Mouse (Mus musculus): ENCODE results near the gene Igdcc4.

The Igdcc4 gene

DNA sequence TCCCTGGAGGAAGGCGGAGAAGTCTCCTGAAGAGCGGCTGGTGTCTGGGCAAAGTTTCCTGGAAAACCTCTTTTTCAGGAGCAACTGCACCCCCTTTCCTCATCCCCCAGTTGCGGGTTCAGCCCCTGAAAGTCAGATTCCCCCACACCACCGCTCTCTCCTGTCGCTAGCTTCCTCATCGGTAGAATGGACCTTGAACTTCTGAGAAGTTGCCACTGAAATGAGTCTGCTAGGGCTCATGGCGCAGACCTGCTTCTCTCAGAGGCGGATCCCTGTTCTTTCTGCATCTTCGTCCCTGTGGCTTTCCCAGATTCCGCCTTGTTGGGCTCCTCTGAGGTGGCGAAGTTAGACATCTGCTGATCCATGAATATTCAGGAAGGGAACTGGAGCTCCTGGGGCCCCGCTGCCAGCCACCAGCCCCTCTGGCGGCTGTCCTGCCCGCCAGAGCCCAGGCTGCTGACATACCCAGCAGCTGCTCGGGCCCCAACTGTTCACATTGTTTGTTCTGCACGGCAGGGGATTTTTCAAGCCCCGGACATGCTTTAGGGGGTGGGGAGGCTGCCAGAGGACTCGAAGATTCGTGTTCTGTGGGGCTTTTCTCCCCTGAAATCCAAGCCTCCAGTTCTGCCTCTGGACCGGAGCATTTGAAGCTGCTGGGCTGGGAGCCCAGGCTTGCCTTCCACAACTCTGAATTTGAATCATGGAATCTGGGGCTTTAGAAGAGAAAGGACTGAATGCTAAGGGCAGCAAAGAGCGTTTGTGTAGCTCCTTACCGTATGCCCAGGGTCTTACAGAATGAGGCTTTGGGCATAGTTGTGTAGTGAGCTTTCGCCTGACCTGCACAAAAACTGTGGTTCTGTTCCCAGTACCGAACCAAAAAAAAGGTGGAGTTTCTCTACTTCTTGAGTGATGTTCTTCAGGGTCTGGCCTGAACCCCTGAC lies 8.1 kb downstream of the Igdcc4 start:
- no peak for DNase-seq (ENCODE audit: low read depth, low spot score)

DNA sequence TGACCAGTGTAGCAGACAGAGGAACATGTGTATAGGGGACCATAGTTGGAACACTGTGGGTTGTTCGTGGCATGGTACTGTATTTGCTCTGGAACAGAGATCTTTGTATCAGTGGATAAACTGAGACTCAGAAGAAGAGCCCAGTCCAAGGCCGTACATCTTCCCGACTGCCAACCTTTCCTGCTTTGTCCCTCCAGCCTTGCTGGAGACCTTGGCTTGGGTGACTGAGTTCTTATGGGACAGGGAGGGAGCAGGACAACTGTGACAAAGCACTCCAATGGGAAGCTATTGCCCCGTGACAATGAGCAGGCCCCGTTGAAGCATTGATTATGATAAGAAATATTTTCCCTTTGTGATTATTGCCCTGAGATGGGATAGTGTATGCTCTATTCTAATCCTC lies 10.4 kb downstream of the Igdcc4 start:
- no peak for DNase-seq (ENCODE audit: low read depth, low spot score)

DNA sequence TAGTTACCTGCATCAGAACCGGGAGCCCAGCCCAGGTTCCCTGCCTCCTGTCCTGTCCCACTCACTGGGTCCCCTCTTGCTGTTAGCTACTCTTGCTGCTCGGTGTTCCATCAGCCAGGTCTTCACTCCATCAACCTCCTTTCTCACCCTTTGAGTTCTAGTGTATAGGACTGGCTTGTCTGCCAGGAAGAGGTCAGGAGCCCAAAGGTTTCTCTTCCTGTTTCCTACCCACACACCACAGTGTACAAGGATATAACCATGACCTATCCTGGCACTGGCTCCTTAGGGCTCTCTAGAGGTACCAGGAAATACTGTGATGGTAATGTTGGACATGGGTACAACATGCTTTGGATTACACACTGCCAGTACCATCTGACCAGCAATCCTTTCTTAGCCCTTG lies 12.4 kb downstream of the Igdcc4 start:
- no peak for DNase-seq (ENCODE audit: low read depth, low spot score)

DNA sequence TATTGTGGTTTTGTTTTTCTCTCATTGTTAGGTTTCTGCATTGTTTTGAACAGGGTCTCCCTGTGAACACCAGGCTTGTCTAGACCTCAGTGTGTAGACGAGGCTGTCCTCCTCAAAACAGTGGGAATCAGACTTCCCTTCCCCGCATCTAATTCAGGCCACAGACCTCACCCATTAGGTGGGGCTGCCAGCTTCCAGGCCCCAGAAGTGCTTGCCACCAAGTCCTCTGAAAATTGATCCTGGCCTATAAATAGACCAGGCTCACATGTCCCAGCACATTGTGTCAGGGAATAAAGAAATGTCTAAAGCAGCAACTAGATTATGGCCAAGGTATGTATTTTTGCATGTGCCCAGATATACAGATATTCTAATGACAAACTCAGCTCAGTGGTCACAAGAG lies 14.6 kb downstream of the Igdcc4 start:
- no peak for DNase-seq (ENCODE audit: low read depth, low spot score)

DNA sequence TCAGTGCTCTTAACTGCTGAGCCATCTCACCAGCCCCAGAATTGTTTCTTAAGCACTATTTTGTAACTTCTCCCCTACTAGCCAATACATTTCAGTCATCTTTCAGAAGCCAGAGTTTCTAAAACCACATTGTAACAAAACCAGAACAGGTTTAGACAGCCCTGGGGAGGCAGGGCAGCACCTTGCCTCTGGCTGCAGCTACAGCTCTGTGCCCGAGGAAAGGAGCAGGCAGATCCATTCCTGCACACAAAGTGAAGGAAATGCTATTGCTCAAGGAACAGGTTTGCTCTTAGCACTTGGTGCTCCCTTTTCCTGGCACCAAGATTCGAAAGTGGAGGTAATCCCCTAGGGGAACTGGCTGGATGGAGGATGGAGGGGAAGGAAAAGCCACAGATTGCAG lies 16.2 kb downstream of the Igdcc4 start:
- no peak for DNase-seq (ENCODE audit: low read depth, low spot score)

DNA sequence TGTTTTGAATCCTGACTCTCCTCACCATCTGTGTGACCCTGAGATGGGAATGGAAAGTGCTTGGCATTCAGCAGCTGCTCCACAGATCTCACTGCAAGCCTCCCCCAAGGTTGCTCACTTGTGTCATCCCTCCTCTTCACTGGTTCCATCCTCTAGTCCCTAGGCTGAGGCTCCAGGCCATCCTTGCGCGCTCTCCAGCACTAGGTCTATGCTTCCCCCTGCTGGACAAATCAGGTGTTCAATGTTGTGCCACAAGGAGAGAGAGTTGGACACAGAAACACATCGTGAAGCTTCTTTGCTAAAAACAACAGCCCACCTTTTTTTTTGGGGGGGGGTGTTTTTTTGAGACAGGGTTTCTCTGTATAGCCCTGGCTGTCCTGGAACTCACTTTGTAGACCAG lies 19.6 kb downstream of the Igdcc4 start:
- DNase-seq (ENCODE audit: low read depth, low spot score), result peak; percentile 48

DNA sequence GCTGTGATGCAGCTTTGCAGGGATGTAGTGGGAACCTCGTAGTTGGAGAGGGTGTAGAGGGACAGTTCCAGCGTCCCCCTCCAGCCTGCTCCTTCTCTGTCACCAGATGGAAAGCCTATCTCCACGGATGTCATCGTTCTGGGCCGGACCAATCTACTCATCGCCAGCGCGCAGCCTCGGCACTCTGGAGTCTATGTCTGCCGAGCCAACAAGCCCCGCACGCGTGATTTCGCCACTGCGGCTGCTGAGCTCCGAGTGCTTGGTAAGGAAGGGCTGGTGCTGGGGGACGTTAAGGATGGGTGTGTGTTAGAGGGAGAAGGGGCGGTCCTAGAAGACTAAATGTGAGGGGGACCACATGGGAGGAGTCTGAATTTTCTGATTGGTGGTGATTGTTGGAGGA lies 21.3 kb downstream of the Igdcc4 start:
- no peak for DNase-seq (ENCODE audit: low read depth, low spot score)

DNA sequence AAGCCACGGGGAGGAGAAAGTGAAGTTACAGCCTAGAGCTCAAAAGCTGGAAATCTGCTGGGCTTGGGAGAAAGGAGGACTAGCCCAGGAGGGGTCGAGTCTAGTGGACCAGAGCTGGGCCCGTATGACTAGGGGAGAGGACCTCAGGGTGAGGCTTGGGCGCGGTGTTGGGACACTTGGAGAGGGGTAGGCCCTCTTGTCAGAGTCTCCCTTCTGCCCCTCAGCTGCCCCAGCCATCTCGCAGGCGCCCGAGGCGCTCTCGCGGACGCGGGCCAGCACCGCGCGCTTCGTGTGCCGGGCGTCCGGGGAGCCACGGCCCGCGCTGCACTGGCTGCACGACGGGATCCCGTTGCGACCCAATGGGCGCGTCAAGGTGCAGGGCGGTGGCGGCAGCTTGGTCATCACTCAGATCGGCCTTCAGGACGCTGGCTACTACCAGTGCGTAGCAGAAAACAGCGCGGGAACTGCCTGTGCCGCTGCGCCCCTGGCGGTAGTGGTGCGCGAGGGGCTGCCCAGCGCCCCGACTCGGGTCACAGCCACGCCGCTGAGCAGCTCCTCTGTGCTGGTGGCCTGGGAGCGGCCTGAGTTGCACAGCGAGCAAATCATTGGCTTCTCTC lies 22.4 kb downstream of the Igdcc4 start:
- no peak for DNase-seq (ENCODE audit: low read depth, low spot score)

DNA sequence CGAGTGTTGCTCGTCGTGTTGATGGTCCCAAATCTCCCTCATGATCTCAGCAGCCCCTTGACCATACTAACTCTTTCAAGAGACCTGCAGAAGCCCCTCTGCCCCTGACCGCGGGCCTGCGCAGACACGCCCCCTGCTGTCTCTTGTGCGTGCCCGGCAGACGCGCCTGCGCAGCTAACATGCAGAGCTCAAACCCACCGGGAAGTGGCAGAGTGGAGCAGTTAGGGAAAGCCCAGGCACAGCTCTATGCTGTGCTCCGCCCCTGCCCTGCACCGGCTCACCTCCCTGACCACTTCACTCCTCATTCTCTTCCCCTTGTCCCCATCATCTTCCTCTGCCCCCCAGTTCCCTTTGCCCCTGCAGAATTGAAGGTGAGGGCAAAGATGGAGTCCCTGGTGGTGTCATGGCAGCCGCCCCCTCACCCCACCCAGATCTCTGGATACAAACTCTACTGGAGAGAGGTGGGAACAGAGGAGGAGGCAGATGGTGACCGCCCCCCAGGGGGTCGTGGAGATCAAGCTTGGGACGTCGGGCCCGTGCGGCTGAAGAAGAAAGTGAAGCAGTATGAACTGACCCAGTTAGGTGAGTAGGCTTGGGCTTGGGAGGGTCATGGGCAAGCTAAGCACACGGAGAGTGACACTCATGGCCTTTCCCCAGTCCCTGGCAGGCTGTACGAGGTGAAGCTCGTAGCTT lies 27.0 kb downstream of the Igdcc4 start:
- no peak for DNase-seq (ENCODE audit: low read depth, low spot score)

DNA sequence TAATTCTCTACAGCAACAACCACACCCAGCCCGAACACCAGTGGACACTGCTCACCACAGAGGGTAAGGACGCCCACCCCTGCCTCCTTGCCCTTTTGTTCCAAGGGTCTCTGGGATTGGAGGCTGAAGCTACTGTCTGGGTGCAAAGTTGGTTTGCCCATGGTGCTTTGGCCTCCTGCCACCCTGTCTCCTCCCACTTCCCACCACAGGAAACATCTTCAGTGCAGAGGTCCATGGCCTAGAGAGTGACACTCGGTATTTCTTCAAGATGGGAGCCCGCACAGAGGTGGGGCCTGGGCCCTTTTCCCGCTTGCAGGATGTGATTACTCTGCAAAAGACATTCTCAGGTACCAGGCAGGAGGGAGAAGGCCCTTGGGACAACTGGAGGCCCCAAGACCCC lies 30.4 kb downstream of the Igdcc4 start:
- DNase-seq (ENCODE audit: low read depth, low spot score), result no peak

DNA sequence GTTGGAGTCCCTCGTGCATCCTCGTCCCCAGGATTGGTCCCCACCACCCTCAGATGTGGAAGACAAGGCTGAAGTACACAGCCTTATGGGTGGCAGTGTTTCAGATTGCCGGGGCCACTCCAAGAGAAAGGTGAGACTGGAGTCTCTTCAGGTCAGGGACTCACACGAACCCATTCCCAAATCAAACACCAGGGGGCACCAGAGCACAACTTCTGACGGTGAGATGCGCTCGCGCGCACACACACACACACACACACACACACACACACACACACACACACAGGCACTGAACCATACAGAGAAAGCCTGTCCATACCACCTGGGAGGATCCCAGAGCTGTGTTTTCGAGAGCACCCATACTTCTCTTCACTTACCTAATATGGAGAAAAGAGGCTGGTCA lies 32.5 kb downstream of the Igdcc4 start:
- peak; percentile 73 for DNase-seq (ENCODE audit: low read depth, low spot score)

DNA sequence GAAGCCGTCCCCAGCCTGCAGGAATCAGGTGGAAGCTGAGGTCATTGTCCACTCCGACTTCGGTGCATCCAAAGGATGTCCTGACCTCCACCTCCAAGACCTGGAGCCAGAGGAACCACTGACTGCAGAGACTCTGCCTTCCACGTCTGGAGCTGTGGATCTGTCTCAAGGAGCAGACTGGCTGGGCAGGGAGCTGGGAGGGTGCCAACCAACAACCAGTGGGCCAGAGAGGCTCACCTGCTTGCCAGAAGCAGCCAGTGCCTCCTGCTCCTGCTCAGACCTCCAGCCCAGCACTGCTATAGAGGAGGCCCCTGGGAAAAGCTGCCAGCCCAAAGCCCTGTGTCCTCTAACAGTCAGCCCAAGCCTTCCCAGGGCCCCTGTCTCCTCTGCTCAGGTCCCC lies 33.8 kb downstream of the Igdcc4 start:
- DNase-seq (ENCODE audit: low read depth, low spot score), result no peak

DNA sequence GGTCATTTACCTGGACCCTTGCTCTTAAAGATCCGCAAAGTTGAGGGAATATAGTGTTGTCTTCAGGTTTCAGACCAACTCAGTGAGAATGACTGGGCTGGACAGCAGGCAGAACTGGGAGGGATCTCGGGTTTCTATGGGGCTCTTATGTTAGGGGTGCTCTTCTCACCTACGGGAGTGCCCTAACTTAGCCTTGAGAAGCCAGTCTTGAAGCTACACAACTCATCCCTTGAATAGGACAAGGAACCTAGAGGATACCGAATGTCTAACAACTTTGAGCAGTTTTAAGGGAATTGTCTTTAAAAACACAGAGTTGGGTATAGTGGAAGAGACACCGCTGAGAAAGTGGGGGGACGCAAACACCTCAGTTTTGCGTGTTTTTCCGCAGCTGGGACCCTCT lies 39.2 kb downstream of the Igdcc4 start:
- DNase-seq (ENCODE audit: low read depth, low spot score), result no peak

DNA sequence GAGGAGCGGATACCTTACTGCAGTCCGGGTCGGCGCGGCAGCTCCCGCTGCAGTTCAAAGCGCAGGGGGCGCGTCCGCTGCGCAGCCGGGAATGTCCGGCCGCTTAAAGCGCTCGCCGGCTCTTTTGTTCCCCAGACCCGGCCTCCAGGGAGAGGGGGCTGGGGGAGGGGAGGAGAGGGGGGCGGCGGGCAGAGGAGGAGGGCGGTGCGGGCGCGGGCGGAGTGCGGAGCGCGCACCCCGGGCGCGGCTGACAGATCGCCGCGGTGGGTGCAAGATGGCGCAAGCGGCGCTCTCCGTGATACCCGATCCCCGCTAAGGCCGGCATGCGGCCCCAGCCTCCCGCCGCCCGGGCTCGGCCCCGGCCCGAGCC lies 39.6 kb downstream of the Igdcc4 start, which contains the start of gene Igdcc3:
Gene Igdcc3, plus strand, starts transcription at position 254 of the 370 bp plus-strand sequence.
- DNase-seq (ENCODE audit: low read depth, low spot score), result no peak

DNA sequence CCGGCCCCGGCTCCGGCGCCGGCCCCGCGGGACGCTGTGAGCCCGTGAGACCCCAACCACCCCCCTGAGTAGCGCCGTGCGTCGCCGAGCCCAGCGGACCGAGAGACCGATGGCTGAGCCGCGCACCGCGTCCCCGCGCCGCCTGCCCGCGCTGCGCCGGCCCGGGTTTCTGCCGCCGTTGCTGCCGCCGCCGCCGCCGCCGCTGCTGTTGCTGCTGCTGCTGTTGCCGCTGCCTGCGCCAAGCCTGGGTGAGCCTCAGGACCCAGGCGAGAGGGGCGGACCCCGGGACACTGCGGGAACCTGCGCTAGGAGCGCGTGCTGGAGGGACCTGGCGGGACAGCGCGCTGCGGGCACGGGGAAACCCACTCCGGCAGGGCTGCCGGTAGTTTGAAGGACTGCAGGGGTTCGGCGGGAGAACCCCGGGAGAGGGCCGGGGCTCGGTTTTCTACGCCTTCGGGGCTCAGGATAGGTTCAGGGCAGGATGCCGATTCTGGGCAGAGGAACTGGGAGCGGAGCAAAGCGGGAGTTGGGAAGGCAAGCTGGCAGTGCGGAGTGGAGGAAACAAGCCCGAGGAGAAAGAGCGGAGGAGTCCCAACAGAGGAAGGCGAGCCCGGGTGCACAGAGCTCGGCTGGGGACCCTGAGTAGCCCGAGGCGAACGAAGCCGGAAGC lies 40.2 kb downstream of the Igdcc4 start:
- no peak for DNase-seq (ENCODE audit: low read depth, low spot score)

DNA sequence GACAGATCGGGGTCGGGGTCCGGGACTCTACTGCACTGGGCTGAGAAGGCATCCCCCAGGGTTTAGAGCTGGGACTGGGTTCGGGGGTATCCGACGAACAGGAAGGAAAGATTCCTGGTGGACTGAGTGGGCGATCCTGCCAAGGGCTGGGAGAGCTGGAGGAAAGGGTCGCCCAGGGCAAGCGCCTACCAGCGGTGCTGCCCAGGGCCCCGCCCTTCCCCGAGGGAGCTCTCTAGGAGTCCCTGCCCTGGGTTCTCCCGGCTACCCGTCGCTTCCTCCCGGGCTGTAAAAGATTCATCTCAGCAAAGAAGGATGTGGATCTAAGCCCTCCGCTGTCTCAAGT lies 40.7 kb downstream of the Igdcc4 start:
- no peak for DNase-seq (ENCODE audit: low read depth, low spot score)

DNA sequence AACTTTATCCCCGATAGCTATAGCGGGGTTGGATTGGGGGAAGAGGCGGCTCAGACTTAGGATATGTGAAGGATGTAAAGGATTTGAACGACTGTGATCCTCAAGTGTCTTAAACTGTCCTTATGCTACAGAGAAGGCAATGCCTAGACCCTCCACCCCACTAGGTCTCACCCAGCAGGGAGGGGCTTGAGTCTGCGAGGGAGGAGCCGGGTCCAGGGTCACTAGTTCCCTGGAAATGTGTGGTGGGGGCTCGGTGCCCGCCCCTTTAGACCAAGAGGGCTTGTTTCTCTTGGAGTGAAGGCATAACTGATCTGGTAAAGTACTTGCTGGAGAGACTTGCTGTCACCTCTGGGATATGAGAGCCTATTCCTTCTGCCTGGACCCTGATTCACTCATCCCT lies 41.1 kb downstream of the Igdcc4 start:
- no peak for DNase-seq (ENCODE audit: low read depth, low spot score)

DNA sequence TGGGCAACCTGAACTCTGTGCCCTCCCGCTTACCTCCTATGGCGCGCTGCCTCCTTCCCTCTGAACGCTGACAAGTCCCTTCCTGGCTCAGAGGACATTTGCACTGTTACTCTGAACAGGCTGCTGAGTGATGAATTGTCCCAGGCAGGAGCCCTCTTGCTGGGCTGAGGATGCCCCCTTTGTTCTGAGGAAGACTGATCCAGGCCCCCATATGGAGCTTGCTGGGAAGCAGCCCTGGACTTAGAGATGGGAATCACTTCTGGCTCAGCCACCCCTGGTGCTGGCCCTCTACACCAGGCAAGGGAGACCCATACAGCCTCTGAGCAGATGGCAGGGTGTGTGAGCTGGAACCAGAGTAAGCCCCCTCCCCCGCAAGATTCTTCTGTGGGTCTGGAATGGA lies 44.7 kb downstream of the Igdcc4 start:
- DNase-seq (ENCODE audit: low read depth, low spot score), result no peak

DNA sequence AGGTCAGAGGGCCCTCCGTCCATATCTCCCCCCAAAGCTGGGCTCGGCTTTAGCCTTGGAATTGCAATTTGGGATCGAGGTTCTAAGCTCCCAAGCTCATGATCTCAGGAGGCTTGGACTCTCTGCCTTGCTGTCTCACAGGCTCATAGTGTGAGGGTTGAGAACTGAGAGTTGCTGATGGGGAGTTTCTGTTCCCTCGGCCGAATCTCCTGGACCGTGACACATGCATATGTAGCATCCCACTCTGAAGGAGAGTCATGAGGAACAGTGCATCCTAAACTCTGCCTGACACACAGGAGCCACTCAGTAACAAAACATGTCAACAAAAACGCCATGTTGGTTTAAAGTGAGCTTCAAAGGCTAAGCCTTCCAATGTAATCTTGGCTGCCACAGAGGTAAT lies 47.2 kb downstream of the Igdcc4 start:
- DNase-seq (ENCODE audit: low read depth, low spot score), result no peak

DNA sequence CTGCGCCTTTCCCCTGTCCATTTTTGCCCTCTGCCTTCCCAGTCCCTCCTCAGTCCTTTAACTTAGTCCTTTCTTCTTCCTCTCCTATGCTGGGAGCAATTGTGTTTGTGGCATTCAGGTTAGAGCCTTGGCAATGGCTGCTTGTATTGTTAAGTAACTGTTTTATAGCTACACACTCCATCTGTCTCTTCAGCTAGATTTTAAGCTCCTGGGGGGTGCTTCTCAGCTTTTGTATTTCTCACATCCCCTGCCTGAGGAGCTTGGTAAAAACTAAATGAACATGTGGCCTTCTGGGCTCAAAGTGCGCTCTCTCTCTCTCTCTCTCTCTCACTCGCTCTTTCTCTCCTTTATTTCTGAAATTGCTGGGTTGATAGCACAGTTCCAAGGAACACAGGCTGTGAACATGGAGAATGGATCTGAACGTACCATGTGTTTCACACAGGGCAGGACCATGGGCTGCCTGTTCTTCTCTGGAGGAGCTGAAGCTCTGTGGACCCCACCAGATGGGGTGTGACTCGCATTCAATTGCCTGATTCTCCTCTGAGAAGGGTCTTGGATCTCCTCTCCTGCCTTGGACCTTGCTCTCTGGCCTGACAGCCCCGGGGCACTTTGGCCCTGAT lies 51.5 kb downstream of the Igdcc4 start:
- no peak for DNase-seq (ENCODE audit: low read depth, low spot score)

DNA sequence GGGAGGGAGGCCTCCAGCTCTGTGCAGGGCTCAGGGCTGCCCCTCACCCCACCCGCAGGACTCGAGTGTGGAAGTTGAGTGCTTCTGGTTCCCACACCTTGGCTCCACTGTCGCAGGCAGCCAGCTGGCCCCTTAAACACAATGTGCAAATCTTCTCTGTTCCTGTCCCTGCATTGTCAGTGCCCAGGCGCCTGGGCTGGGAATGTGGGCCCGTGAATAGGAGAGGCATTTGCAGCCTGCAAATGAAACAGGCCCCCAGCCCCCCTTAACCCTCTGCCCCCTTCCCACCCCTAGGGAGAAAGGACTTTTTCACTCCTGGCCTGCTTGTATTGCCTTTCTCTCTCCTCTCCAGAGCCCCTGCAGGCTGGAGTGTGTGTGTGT lies 52.0 kb downstream of the Igdcc4 start:
- no peak for DNase-seq (ENCODE audit: low read depth, low spot score)

All from retina, adult 2 months (tissue).